Mouse (Mus musculus) ES-Bruce4 (cell line): ENCODE data around the gene Clip4.

ENCODE experiments used
- CTCF ChIP-seq: IDR thresholded peaks from one replicate; pipeline ENCODE4 v1.8.1; 2011; ENCODE audit warnings: low read depth, low read length
- EP300 ChIP-seq: IDR thresholded peaks from 2 replicates; pipeline ENCODE4 v1.6.1; 2011; ENCODE audit warnings: low read depth, low read length; ENCODE audit not compliant: insufficient read depth
- POLR2A ChIP-seq: IDR thresholded peaks from one replicate; pipeline ENCODE4 v1.8.1; 2011; ENCODE audit warnings: low read length; ENCODE audit not compliant: insufficient read depth

- TF ChIP-seq CTCF (no peak), EP300 (no peak), POLR2A (no peak)
These were observed 23.3 kb downstream of the Clip4 start for GRCm38 (mm10) chr17:71791622-71792021.
